Mouse (Mus musculus): ENCODE measurements at regions not wholly inside any gene's neighbourhood (a gene's known extent, or its start where the extent isn't known, plus 50 kb on each side); places are given as distances from the start of the nearest gene placed in this dataset.

- TF ChIP-seq FLI1 (IDR thresholded peaks at IDR 0.05; ENCODE audit: low read length) = no peak
- no peak for TF ChIP-seq GATA1 (IDR thresholded peaks at IDR 0.05; ENCODE audit: borderline replicate concordance, low read length)
These were observed 78.3 kb downstream of the Smim20 start for GRCm38 (mm10) chr5:53345164-53345563.

All from megakaryocyte, embryonic 14.5 days (primary cell).